25 mouse cellular contexts compared by ENCODE assay signal in the genomic region with DNA sequence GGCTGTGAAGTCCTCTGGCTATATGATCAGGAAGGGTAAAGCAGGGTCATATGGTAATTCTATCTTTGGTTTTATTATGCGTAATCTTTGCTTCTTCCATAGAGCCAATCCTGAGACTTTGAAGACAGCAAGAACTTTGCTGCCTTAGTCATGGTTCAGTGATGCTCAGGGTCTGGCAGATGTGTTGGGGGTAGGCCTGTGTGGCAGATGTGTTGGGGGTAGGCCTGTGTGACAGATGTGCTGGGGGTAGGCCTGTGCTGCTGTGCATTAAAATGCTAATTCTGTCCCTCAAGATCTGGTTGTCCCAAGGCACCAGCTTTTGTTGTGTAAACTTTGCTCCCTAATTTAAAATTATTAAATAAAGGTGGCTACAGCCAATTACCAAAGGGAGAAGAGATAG. TPM values are rescaled to one million over a fixed set of nuclear protein-coding genes. Genes with fewer than 3 reads are reported as not detected.
DNase-seq lines count a peak whose midpoint lies in the region; ATAC-seq and TF ChIP-seq lines count a peak whose summit lies in the region.
"Had no signal": no experiment of that assay in that cellular context is flagged by ENCODE, and none has a peak within 500 bp of the region (broad histone marks: within the 10 kb centered on the region; RNA-seq: fewer than 3 reads in every experiment).

No protein-coding gene starts in this region.

- no peaks in the 10 kb centered on the region for H3K36me3 ChIP-seq in embryonic facial prominence, embryonic 11.5 days (replicated peaks; ENCODE audit: control insufficient read depth, insufficient read depth, low read depth, low read length)
- no peaks in the 10 kb centered on the region for H3K36me3 ChIP-seq in embryonic facial prominence, embryonic 10.5 days (replicated peaks)
- no peaks in the 10 kb centered on the region for H3K36me3 ChIP-seq in midbrain, embryonic 12.5 days
- no peaks in the 10 kb centered on the region for H3K36me3 ChIP-seq in midbrain, embryonic 10.5 days
- no peaks in the 10 kb centered on the region for H3K36me3 ChIP-seq in macrophage (ENCODE audit: inconsistent target)
- H3K36me3 ChIP-seq: embryonic facial prominence, embryonic 13.5 days; forebrain, embryonic 15.5 days; G1E had no signal

- WGBS in embryonic facial prominence, embryonic 11.5 days, result 93% methylated on average over 1 of the region's 1 CpGs
- whole genome bisulfite sequencing in embryonic facial prominence, embryonic 10.5 days, result 94% methylated on average over 1 of the region's 1 CpGs
- 89% methylated on average over 1 of the region's 1 CpGs for WGBS in midbrain, embryonic 12.5 days
- 88% methylated on average over 1 of the region's 1 CpGs for WGBS in midbrain, embryonic 10.5 days
- 100% methylated on average over 1 of the region's 1 CpGs for WGBS in macrophage (ENCODE audit: missing documents)

- no peak overlapping the region for H3K27ac ChIP-seq in embryonic facial prominence, embryonic 11.5 days (replicated peaks; ENCODE audit: low read depth, low read length)
- no peak overlapping the region for H3K27ac ChIP-seq in embryonic facial prominence, embryonic 10.5 days (replicated peaks)
- H3K27ac ChIP-seq in midbrain, embryonic 12.5 days (replicated peaks), result no peak overlapping the region
- H3K27ac ChIP-seq in midbrain, embryonic 10.5 days (replicated peaks), result no peak overlapping the region
- H3K27ac ChIP-seq in brown adipose tissue, adult 24 weeks (replicated peaks; ENCODE audit: low read depth, low read length), result peak overlapping the region; percentile 64
- peak overlapping the region; percentile 41; the same call in 1 of the 2 replicates for H3K27ac ChIP-seq in macrophage
- no peak overlapping the region for H3K27ac ChIP-seq in gastrocnemius, adult 2 months
- H3K27ac ChIP-seq: embryonic facial prominence, embryonic 13.5 days; forebrain, embryonic 13.5 days; forebrain, embryonic 15.5 days had no signal

- no peaks in the 10 kb centered on the region for H3K4me1 ChIP-seq in embryonic facial prominence, embryonic 11.5 days (ENCODE audit: control insufficient read depth, insufficient read depth, low read length)
- no peaks in the 10 kb centered on the region for H3K4me1 ChIP-seq in embryonic facial prominence, embryonic 10.5 days
- H3K4me1 ChIP-seq in midbrain, embryonic 12.5 days, result no peaks in the 10 kb centered on the region
- H3K4me1 ChIP-seq in midbrain, embryonic 10.5 days, result no peaks in the 10 kb centered on the region
- H3K4me1 ChIP-seq in brown adipose tissue, adult 24 weeks (ENCODE audit: control insufficient read depth, insufficient read depth, insufficient read length, low read length), result no peaks in the 10 kb centered on the region
- H3K4me1 ChIP-seq: embryonic facial prominence, embryonic 13.5 days; forebrain, embryonic 13.5 days; forebrain, embryonic 15.5 days had no signal

- no peak overlapping the region for H3K4me2 ChIP-seq in embryonic facial prominence, embryonic 11.5 days (ENCODE audit: low read depth, low read length)
- no peak overlapping the region for H3K4me2 ChIP-seq in midbrain, embryonic 12.5 days (replicated peaks)
- H3K4me2 ChIP-seq: embryonic facial prominence, embryonic 13.5 days; forebrain, embryonic 13.5 days; forebrain, embryonic 15.5 days had no signal

- no peak for TF ChIP-seq CTCF in gastrocnemius, adult 2 months (IDR thresholded peaks at IDR 0.05)

- no peaks in the 10 kb centered on the region for H3K27me3 ChIP-seq in embryonic facial prominence, embryonic 11.5 days (ENCODE audit: control insufficient read depth, insufficient read depth, low read length)
- no peaks in the 10 kb centered on the region for H3K27me3 ChIP-seq in embryonic facial prominence, embryonic 10.5 days (replicated peaks; ENCODE audit: low read depth, poor library complexity, severe bottlenecking)
- H3K27me3 ChIP-seq in midbrain, embryonic 12.5 days, result no peaks in the 10 kb centered on the region
- H3K27me3 ChIP-seq in midbrain, embryonic 10.5 days (ENCODE audit: low read depth, poor library complexity, severe bottlenecking), result no peaks in the 10 kb centered on the region
- H3K27me3 ChIP-seq: embryonic facial prominence, embryonic 13.5 days; forebrain, embryonic 13.5 days; forebrain, embryonic 15.5 days; Patski had no signal

- intact Hi-C loops in gastrocnemius, adult 2 months (cut with DNase I), result no loop called here

- H3K9ac ChIP-seq in embryonic facial prominence, embryonic 11.5 days (replicated peaks; ENCODE audit: low read length), result no peak overlapping the region
- no peak overlapping the region for H3K9ac ChIP-seq in midbrain, embryonic 12.5 days (replicated peaks)
- H3K9ac ChIP-seq: embryonic facial prominence, embryonic 13.5 days; forebrain, embryonic 13.5 days; forebrain, embryonic 15.5 days; forebrain, postnatal 0 days had no signal

- DNase-seq in embryonic facial prominence, embryonic 11.5 days (ENCODE audit: low spot score), result no peak
- no peak for DNase-seq in embryonic facial prominence, embryonic 10.5 days (ENCODE audit: low spot score)
- DNase-seq in midbrain, embryonic 10.5 days (ENCODE audit: low spot score), result no peak
- no peak for DNase-seq in gastrocnemius, adult 2 months
- DNase-seq in retina, embryonic 14.5 days (ENCODE audit: low spot score), result no peak
- DNase-seq: adrenal gland, adult 8-10 months; adrenal gland, postnatal 14 days; adrenal gland, postnatal 36 days; cerebellum, adult 11-12 months; cerebellum, adult 2 months; cerebellum, adult 9-10 months; cerebellum, postnatal 10 days; cerebellum, postnatal 25 days; embryo, embryonic 11 days; forebrain, postnatal 0 days had no signal

- H3K4me3 ChIP-seq in embryonic facial prominence, embryonic 11.5 days (ENCODE audit: low read depth, low read length), result no peak overlapping the region
- no peak overlapping the region for H3K4me3 ChIP-seq in embryonic facial prominence, embryonic 10.5 days
- H3K4me3 ChIP-seq in midbrain, embryonic 12.5 days, result no peak overlapping the region
- H3K4me3 ChIP-seq in midbrain, embryonic 10.5 days, result no peak overlapping the region
- no peak overlapping the region for H3K4me3 ChIP-seq in brown adipose tissue, adult 24 weeks (ENCODE audit: insufficient read depth, low read depth, low read length)
- H3K4me3 ChIP-seq in macrophage (ENCODE audit: inconsistent target), result no peak overlapping the region
- H3K4me3 ChIP-seq in gastrocnemius, adult 2 months, result no peak overlapping the region
- H3K4me3 ChIP-seq: embryonic facial prominence, embryonic 13.5 days; forebrain, embryonic 13.5 days; forebrain, embryonic 15.5 days had no signal

- no peaks in the 10 kb centered on the region for H3K79me2 ChIP-seq in macrophage (ENCODE audit: inconsistent target)

- no peaks in the 10 kb centered on the region for H3K9me3 ChIP-seq in embryonic facial prominence, embryonic 11.5 days (replicated peaks; ENCODE audit: control insufficient read depth, low read length)
- no peaks in the 10 kb centered on the region for H3K9me3 ChIP-seq in embryonic facial prominence, embryonic 10.5 days
- H3K9me3 ChIP-seq in midbrain, embryonic 12.5 days, result no peaks in the 10 kb centered on the region
- no peaks in the 10 kb centered on the region for H3K9me3 ChIP-seq in midbrain, embryonic 10.5 days (replicated peaks)
- H3K9me3 ChIP-seq: embryonic facial prominence, embryonic 13.5 days; forebrain, embryonic 13.5 days; forebrain, embryonic 15.5 days had no signal

- 0 out of 2 replicates have a peak, but pooled peaks have one; percentile 80 for ATAC-seq in embryonic facial prominence, embryonic 11.5 days (replicated peaks; ENCODE audit: insufficient number of reproducible peaks, low FRiP score, low TSS enrichment, low read depth)
- peak; percentile 68; the same call in 1 of the 2 replicates for ATAC-seq in midbrain, embryonic 12.5 days (ENCODE audit: low FRiP score, low read depth)
- ATAC-seq: activated CD4-positive, CD25-positive, alpha-beta regulatory T cell, adult 4 months; forebrain, embryonic 13.5 days; forebrain, embryonic 15.5 days; forebrain, postnatal 0 days; Patski had no signal

RNA-seq across cellular contexts. Expression of gene Clec2d, which starts 9.5 kb away (rescaled TPM):
- not detected in 2 replicates for polyA plus RNA-seq in embryonic facial prominence, embryonic 11.5 days (2014; fragmentation: Nextera tagmentation; extraction: Ambion mirVana)
- polyA plus RNA-seq in embryonic facial prominence, embryonic 10.5 days (2016; fragmentation: Nextera tagmentation; extraction: Ambion mirVana), result not detected in 2 replicates
- polyA plus RNA-seq in midbrain, embryonic 12.5 days (2016; fragmentation: Nextera tagmentation; extraction: Ambion mirVana), result 0.14 TPM in 1 of 2 replicates, not detected in the other
- not detected in 2 replicates for polyA plus RNA-seq in midbrain, embryonic 10.5 days (2016; fragmentation: Nextera tagmentation; extraction: Ambion mirVana)
- polyA plus RNA-seq in brown adipose tissue, adult 24 weeks (2012; ENCODE audit: insufficient read depth, insufficient read length, missing spikeins), result 58.5 and 127 TPM in 2 replicates
- total RNA-seq in macrophage (2018; cell fraction: chromatin; rRNA removed), result 1,000 to 10,000 TPM in 14 of 26 experiments, 100 to 1,000 TPM in 12; 684 to 1,927 (median 1,016) TPM
- total RNA-seq in macrophage (2018; cell fraction: cytosol; rRNA removed), result 100 to 1,000 TPM; 130 to 310 (median 205) TPM
- total RNA-seq in macrophage (2018; cell fraction: nucleus; rRNA removed), result 1,000 to 10,000 TPM in 24 of 26 experiments, 100 to 1,000 TPM in 2; 867 to 2,363 (median 1,262) TPM
- 120 to 201 TPM (median 122 TPM) in 3 replicates for polyA plus RNA-seq in macrophage (2018)
- 100 to 1,000 TPM in 1 of 2 experiments, 10 to 100 TPM in 1; 73.7 to 109 TPM for total RNA-seq in gastrocnemius, adult 2 months (2021)
- total RNA-seq: G1E had no signal
- polyA plus RNA-seq: forebrain, embryonic 11.5 days; forebrain, embryonic 13.5 days; forebrain, postnatal 0 days; G1E had no signal

Comparison
In these comparisons a context has a peak if more than half of its experiments do, and no peak if none do; other contexts are left out.
1. H3K27ac ChIP-seq: peak in brown adipose tissue, adult 24 weeks (single experiment) and macrophage (single experiment); none in embryonic facial prominence, embryonic 11.5 days (single experiment), embryonic facial prominence, embryonic 10.5 days (single experiment), midbrain, embryonic 12.5 days (single experiment), midbrain, embryonic 10.5 days (single experiment) and gastrocnemius, adult 2 months (single experiment).
2. RNA of gene Clec2d, which starts 9.5 kb away (polyA plus RNA-seq): 120 to 201 TPM in macrophage and 58.5 to 127 TPM in brown adipose tissue, adult 24 weeks; 0.14 TPM in midbrain, embryonic 12.5 days, not detected in midbrain, embryonic 10.5 days, not detected in embryonic facial prominence, embryonic 11.5 days and not detected in embryonic facial prominence, embryonic 10.5 days; every median in the first group is over 10 times any median in the second.